Mouse (Mus musculus) forebrain, embryonic 15.5 days (tissue): ENCODE results near the gene Sorbs1. TPM values are rescaled to one million over a fixed set of nuclear protein-coding genes. Genes with fewer than 3 reads are reported as not detected.

ENCODE experiments used
- ATAC-seq: fragments of 200-750 bp; cut with Nextera tagmentation; replicated peaks from 2 replicates; pipeline ENCODE4 v1.8.0; 2017; ENCODE audit warnings: mild to moderate bottlenecking, moderate TSS enrichment, moderate library complexity
- H3K27ac ChIP-seq: fragments of 300-500 bp; sonication (generic); replicated peaks from 2 replicates; pipeline ENCODE4 v1.5.1; 2015; ENCODE audit warnings: mild to moderate bottlenecking, inconsistent platforms
- H3K27me3 ChIP-seq: fragments of 300-500 bp; sonication (generic); 2 replicates; pipeline ENCODE4 v1.6.1; 2015; ENCODE audit warnings: inconsistent platforms
- H3K36me3 ChIP-seq: fragments of 300-500 bp; sonication (generic); 2 replicates; pipeline ENCODE4 v1.6.1; 2015; ENCODE audit warnings: mild to moderate bottlenecking, inconsistent platforms
- H3K4me1 ChIP-seq: fragments of 300-500 bp; sonication (generic); 2 replicates; pipeline ENCODE4 v1.6.1; 2015; ENCODE audit warnings: inconsistent platforms
- H3K4me2 ChIP-seq: fragments of 300-500 bp; sonication (generic); replicated peaks from 2 replicates; pipeline ENCODE4 v1.6.1; 2015; ENCODE audit warnings: mild to moderate bottlenecking, inconsistent platforms
- H3K4me3 ChIP-seq: fragments of 300-500 bp; sonication (generic); 2 replicates; pipeline ENCODE4 v1.5.1; 2015; ENCODE audit warnings: mild to moderate bottlenecking, inconsistent platforms
- H3K9ac ChIP-seq: fragments of 300-500 bp; sonication (generic); replicated peaks from 2 replicates; pipeline ENCODE4 v1.6.1; 2015; ENCODE audit warnings: mild to moderate bottlenecking, inconsistent platforms
- H3K9me3 ChIP-seq: fragments of 300-500 bp; sonication (generic); 2 replicates; pipeline ENCODE4 v1.6.1; 2016; ENCODE audit warnings: inconsistent platforms
- WGBS: fragments of 180-500 bp; shearing (Covaris S2); methylation state at CpG from one replicate; pipeline ENCODE4 v1.1.7; 2015; ENCODE audit warnings: mixed read lengths; 5-methylcytosine and 5-hydroxymethylcytosine counted together
- polyA plus RNA-seq: library from polyadenylated mRNA; unstranded; fragments of >200 nt; fragmentation: Nextera tagmentation; extraction: Ambion mirVana; gene quantifications from 2 replicates; pipeline ENCODE4 v1.2.1, GENCODE M21; 2015

Gene Sorbs1
- polyA plus RNA-seq, 1 experiment from 2014 or later, result 111 TPM

- 92% methylated on average over 3 of the region's 3 CpGs for WGBS
- Histone ChIP-seq H3K9ac (no peak overlapping the region), H3K36me3 (no peaks in the 10 kb centered on the region), H3K4me2 (no peak overlapping the region), H3K27ac (no peak overlapping the region), H3K9me3 (no peaks in the 10 kb centered on the region), H3K4me3 (no peak overlapping the region), H3K27me3 (no peaks in the 10 kb centered on the region), H3K4me1 (peaks cover 51% of the 10 kb centered on the region)
- ATAC-seq, result no peak
Measured at GRCm38 (mm10) chr19:40468308-40468707, 45.3 kb downstream of the Sorbs1 start.

GRCm38 (mm10) chr19:40467810-40468209 is 45.8 kb downstream of the Sorbs1 start:
- H3K4me2 ChIP-seq, result no peak overlapping the region
- H3K9me3 ChIP-seq, result no peaks in the 10 kb centered on the region
- WGBS, result 91% methylated on average over 9 of the region's 9 CpGs
- no peak for ATAC-seq
- no peaks in the 10 kb centered on the region for H3K27me3 ChIP-seq
- H3K4me3 ChIP-seq, result no peak overlapping the region
- H3K4me1 ChIP-seq, result peaks cover 46% of the 10 kb centered on the region
- H3K27ac ChIP-seq, result no peak overlapping the region
- H3K9ac ChIP-seq, result no peak overlapping the region
- no peaks in the 10 kb centered on the region for H3K36me3 ChIP-seq

- H3K9ac ChIP-seq, result no peak overlapping the region
- ATAC-seq, result no peak
- H3K9me3 ChIP-seq, result no peaks in the 10 kb centered on the region
- H3K36me3 ChIP-seq, result no peaks in the 10 kb centered on the region
- WGBS, result 36% methylated on average over 3 of the region's 3 CpGs
- no peak overlapping the region for H3K4me3 ChIP-seq
- no peak overlapping the region for H3K4me2 ChIP-seq
- H3K27ac ChIP-seq, result peak overlapping the region; percentile 3; the same call in 1 of the 2 replicates
- H3K27me3 ChIP-seq, result no peaks in the 10 kb centered on the region
- peaks cover 30% of the 10 kb centered on the region for H3K4me1 ChIP-seq
Measured at GRCm38 (mm10) chr19:40465339-40465738, 48.2 kb downstream of the Sorbs1 start.

GRCm38 (mm10) chr19:40464408-40464807 is 49.2 kb downstream of the Sorbs1 start:
- Histone ChIP-seq H3K4me3 (no peak overlapping the region), H3K9me3 (no peaks in the 10 kb centered on the region), H3K4me1 (peaks cover 24% of the 10 kb centered on the region), H3K27me3 (no peaks in the 10 kb centered on the region), H3K4me2 (no peak overlapping the region), H3K9ac (no peak overlapping the region), H3K27ac (no peak overlapping the region), H3K36me3 (no peaks in the 10 kb centered on the region)
- ATAC-seq, result no peak
- 94% methylated on average over 9 of the region's 9 CpGs for WGBS

- Histone ChIP-seq H3K27ac (no peak overlapping the region), H3K4me1 (peaks cover 24% of the 10 kb centered on the region), H3K27me3 (no peaks in the 10 kb centered on the region), H3K36me3 (no peaks in the 10 kb centered on the region), H3K4me3 (no peak overlapping the region), H3K9me3 (no peaks in the 10 kb centered on the region), H3K9ac (no peak overlapping the region), H3K4me2 (no peak overlapping the region)
- ATAC-seq, result no peak
- 82% methylated on average over 6 of the region's 6 CpGs for WGBS
Measured at GRCm38 (mm10) chr19:40462892-40463291, 50.7 kb downstream of the Sorbs1 start.

- 90% methylated on average over 2 of the region's 2 CpGs for WGBS
- Histone ChIP-seq H3K27ac (no peak overlapping the region), H3K36me3 (no peaks in the 10 kb centered on the region), H3K27me3 (no peaks in the 10 kb centered on the region), H3K4me3 (no peak overlapping the region), H3K9me3 (no peaks in the 10 kb centered on the region), H3K4me2 (no peak overlapping the region), H3K9ac (no peak overlapping the region), H3K4me1 (peaks cover 24% of the 10 kb centered on the region)
- ATAC-seq, result no peak
Measured at GRCm38 (mm10) chr19:40462481-40462880, 51.1 kb downstream of the Sorbs1 start.

- no peaks in the 10 kb centered on the region for H3K9me3 ChIP-seq
- ATAC-seq, result no peak
- no peak overlapping the region for H3K27ac ChIP-seq
- no peak overlapping the region for H3K9ac ChIP-seq
- H3K27me3 ChIP-seq, result no peaks in the 10 kb centered on the region
- no peaks in the 10 kb centered on the region for H3K36me3 ChIP-seq
- H3K4me2 ChIP-seq, result no peak overlapping the region
- H3K4me1 ChIP-seq, result peaks cover 24% of the 10 kb centered on the region
- WGBS, result 86% methylated on average over 1 of the region's 1 CpGs
- H3K4me3 ChIP-seq, result no peak overlapping the region
Measured at GRCm38 (mm10) chr19:40461662-40462061, 51.9 kb downstream of the Sorbs1 start.

- no peaks in the 10 kb centered on the region for H3K27me3 ChIP-seq
- H3K4me1 ChIP-seq, result peaks cover 23% of the 10 kb centered on the region
- no peak overlapping the region for H3K4me2 ChIP-seq
- no peak for ATAC-seq
- WGBS, result 39% methylated on average over 9 of the region's 9 CpGs
- no peak overlapping the region for H3K9ac ChIP-seq
- H3K9me3 ChIP-seq, result no peaks in the 10 kb centered on the region
- no peak overlapping the region for H3K4me3 ChIP-seq
- no peak overlapping the region for H3K27ac ChIP-seq
- no peaks in the 10 kb centered on the region for H3K36me3 ChIP-seq
Measured at GRCm38 (mm10) chr19:40460854-40461490, 52.6 kb downstream of the Sorbs1 start.

- 42% methylated on average over 1 of the region's 1 CpGs for WGBS
- H3K4me1 ChIP-seq, result peaks cover 9% of the 10 kb centered on the region
- H3K36me3 ChIP-seq, result no peaks in the 10 kb centered on the region
Measured at GRCm38 (mm10) chr19:40459338-40459737, 54.2 kb downstream of the Sorbs1 start.

GRCm38 (mm10) chr19:40458806-40459205 is 54.8 kb downstream of the Sorbs1 start:
- no peaks in the 10 kb centered on the region for H3K9me3 ChIP-seq
- H3K27ac ChIP-seq, result no peak overlapping the region
- no peak overlapping the region for H3K4me3 ChIP-seq
- no peak for ATAC-seq
- no peaks in the 10 kb centered on the region for H3K36me3 ChIP-seq
- H3K9ac ChIP-seq, result no peak overlapping the region
- 88% methylated on average over 3 of the region's 3 CpGs for WGBS
- H3K4me2 ChIP-seq, result no peak overlapping the region
- peaks cover 9% of the 10 kb centered on the region for H3K4me1 ChIP-seq
- H3K27me3 ChIP-seq, result no peaks in the 10 kb centered on the region

More at GRCm38 (mm10) chr19:40459338-40459737, 54.2 kb downstream of the Sorbs1 start:
- H3K4me2 ChIP-seq, result no peak overlapping the region
- H3K27me3 ChIP-seq, result no peaks in the 10 kb centered on the region
- no peaks in the 10 kb centered on the region for H3K9me3 ChIP-seq
- no peak overlapping the region for H3K4me3 ChIP-seq
- H3K9ac ChIP-seq, result no peak overlapping the region
- no peak overlapping the region for H3K27ac ChIP-seq
- no peak for ATAC-seq

GRCm38 (mm10) chr19:40455248-40455647 is 58.3 kb downstream of the Sorbs1 start:
- Histone ChIP-seq H3K27ac (no peak overlapping the region), H3K4me2 (no peak overlapping the region), H3K36me3 (peaks cover 5% of the 10 kb centered on the region; the same call in 1 of the 2 replicates), H3K9me3 (no peaks in the 10 kb centered on the region), H3K9ac (no peak overlapping the region), H3K4me3 (no peak overlapping the region), H3K27me3 (no peaks in the 10 kb centered on the region), H3K4me1 (no peaks in the 10 kb centered on the region)
- WGBS, result 97% methylated on average over 4 of the region's 4 CpGs
- no peak for ATAC-seq

GRCm38 (mm10) chr19:40454096-40454495 is 59.5 kb downstream of the Sorbs1 start:
- Histone ChIP-seq H3K27ac (no peak overlapping the region), H3K4me2 (no peak overlapping the region), H3K4me3 (no peak overlapping the region), H3K27me3 (no peaks in the 10 kb centered on the region), H3K36me3 (peaks cover 10% of the 10 kb centered on the region; the same call in 1 of the 2 replicates), H3K4me1 (no peaks in the 10 kb centered on the region), H3K9me3 (no peaks in the 10 kb centered on the region), H3K9ac (no peak overlapping the region)
- 91% methylated on average over 4 of the region's 4 CpGs for whole genome bisulfite sequencing
- no peak for ATAC-seq

GRCm38 (mm10) chr19:40452201-40452600 is 61.4 kb downstream of the Sorbs1 start:
- no peaks in the 10 kb centered on the region for H3K9me3 ChIP-seq

More at GRCm38 (mm10) chr19:40452201-40452600, 61.4 kb downstream of the Sorbs1 start:
- Histone ChIP-seq H3K4me2 (no peak overlapping the region), H3K9ac (no peak overlapping the region), H3K27me3 (no peaks in the 10 kb centered on the region), H3K27ac (no peak overlapping the region), H3K4me1 (no peaks in the 10 kb centered on the region), H3K4me3 (no peak overlapping the region), H3K36me3 (peaks cover 14% of the 10 kb centered on the region; the same call in 1 of the 2 replicates)
- WGBS, result 93% methylated on average over 2 of the region's 2 CpGs
- ATAC-seq, result no peak
